Mouse (Mus musculus): ENCODE results near the gene Samd4b. TPM values are rescaled to one million over a fixed set of nuclear protein-coding genes. Genes with fewer than 3 reads are reported as not detected.
"Not testable (repeated sequence)": the region's sequence is repeated elsewhere in the genome, so short reads cannot be mapped to it uniquely, and the experiment has no call there.

Gene Samd4b
- total and polyA plus RNA-seq, 2 experiments from 2014 or later = 19.2 to 56.0 TPM

DNA sequence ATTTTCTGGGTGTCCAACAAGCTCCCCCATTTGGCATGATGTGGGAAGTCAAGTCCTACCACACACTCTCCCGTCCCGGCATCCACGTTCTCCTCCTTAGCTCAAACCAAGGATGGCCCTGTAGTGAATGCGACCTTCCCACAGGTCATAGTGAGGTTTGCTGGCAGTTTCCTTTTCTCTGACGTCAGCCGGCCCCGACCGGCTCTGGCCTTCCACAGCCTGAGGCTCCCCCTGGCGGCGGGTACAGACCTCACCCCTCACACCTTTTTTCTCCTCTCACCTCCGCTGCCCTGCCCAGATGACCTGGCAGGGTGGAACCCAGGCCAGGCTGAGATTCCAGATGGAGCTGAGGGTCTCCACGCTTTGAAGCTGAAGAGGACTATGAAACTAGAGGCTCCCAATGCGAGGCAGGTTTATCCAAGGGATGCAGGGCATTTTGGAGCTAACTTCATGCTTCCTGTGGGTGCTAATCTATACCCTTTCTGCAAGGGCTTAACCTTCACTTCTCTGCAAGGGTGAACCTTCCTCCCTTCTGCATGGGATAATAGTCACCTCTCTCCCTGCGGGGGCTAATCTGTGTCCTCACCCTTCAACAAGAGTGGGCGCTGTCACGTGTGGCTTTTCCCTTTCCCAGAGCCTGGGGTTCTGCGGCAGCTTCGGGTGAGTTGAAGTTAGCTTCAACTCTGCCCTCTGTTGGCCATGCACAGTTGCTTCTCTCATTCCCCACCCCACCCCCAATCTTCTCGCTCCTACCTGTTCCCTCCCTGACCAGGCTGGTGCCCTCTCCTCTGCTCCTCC is 69.8 kb downstream of the Samd4b start:
- no peak overlapping the region for H3K27ac ChIP-seq (ENCODE audit: low read depth, low read length)
- no peak overlapping the region for H3K4me2 ChIP-seq (ENCODE audit: low read depth, low read length, poor library complexity, severe bottlenecking)
- no peak overlapping the region for H3K4me3 ChIP-seq (ENCODE audit: low read depth, low read length)
- H3K9ac ChIP-seq (replicated peaks; ENCODE audit: low read length, poor library complexity, severe bottlenecking) = no peak overlapping the region
- WGBS = 8% methylated on average over 19 of the region's 19 CpGs
- H3K27me3 ChIP-seq (ENCODE audit: insufficient read depth, low read length) = peaks cover 3% of the 10 kb centered on the region; the same call in 1 of the 2 replicates
- DNase-seq (ENCODE audit: low spot score) = peak; percentile 58
- ATAC-seq (ENCODE audit: low FRiP score) = no peak
- H3K4me1 ChIP-seq (ENCODE audit: insufficient read depth, low read length) = no peaks in the 10 kb centered on the region
- H3K9me3 ChIP-seq (ENCODE audit: low read length) = no peaks in the 10 kb centered on the region
- peak; percentile 69 for TF ChIP-seq CTCF (IDR thresholded peaks at IDR 0.05)
- no peaks in the 10 kb centered on the region for H3K36me3 ChIP-seq (ENCODE audit: insufficient read depth, low read length)

DNA sequence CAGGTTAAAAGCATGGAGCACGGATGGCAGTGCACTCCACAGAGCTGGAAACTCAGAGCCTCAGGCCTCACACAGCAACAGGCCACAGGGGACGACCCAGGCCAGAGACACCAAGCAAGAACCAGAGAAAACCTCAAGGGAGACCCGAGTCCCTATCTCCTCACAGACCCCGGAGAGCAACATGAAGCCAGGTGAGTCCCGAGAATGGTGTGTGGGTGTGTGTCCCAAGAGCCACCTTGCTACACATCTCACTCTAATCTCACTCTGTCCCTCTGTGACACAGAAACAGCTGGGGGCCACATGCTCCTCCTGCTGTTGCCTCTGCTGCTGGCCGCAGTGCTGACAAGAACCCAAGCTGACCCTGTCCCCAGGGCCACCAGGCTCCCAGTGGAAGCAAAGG is 75.4 kb downstream of the Samd4b start, which contains the start of gene Ifnl3:
Ifnl3 (plus strand) TSS at position 301 of the 400 bp plus-strand sequence.
- not testable (repeated sequence) for H3K4me1 ChIP-seq (ENCODE audit: insufficient read depth, low read length); ATAC-seq (ENCODE audit: low FRiP score); H3K36me3 ChIP-seq (ENCODE audit: insufficient read depth, low read length); H3K9ac ChIP-seq (replicated peaks; ENCODE audit: low read length, poor library complexity, severe bottlenecking); H3K4me2 ChIP-seq (ENCODE audit: low read depth, low read length, poor library complexity, severe bottlenecking); H3K27me3 ChIP-seq (ENCODE audit: insufficient read depth, low read length); DNase-seq (ENCODE audit: low spot score); H3K27ac ChIP-seq (ENCODE audit: low read depth, low read length); H3K4me3 ChIP-seq (ENCODE audit: low read depth, low read length); H3K9me3 ChIP-seq (ENCODE audit: low read length)
- WGBS = 70% methylated on average over 5 of the region's 6 CpGs

DNA sequence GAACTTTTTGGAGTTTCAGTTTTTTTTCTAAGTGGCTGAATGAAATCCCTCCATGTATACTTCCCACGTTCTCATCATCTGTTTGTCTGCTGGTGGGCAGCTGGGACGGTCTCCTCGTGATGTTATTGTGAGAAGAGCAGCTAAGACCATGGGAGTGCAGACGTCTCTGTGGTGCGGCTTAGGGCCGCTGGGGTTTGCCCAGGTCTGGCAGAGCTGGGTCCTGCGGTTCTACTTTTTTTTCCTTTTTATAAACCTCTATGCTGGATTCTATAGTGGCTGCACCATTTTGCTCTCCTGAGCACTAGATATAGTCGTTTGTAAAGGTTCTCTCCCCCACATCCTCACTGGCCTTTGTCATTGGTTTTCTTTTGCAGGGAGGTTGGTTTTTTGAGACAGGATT is 86.5 kb downstream of the Samd4b start:
- no peak for ATAC-seq (ENCODE audit: low FRiP score)
- Histone ChIP-seq H3K36me3 (ENCODE audit: insufficient read depth, low read length) (no peaks in the 10 kb centered on the region), H3K27ac (ENCODE audit: low read depth, low read length) (no peak overlapping the region), H3K4me3 (ENCODE audit: low read depth, low read length) (no peak overlapping the region), H3K4me1 (ENCODE audit: insufficient read depth, low read length) (no peaks in the 10 kb centered on the region), H3K27me3 (ENCODE audit: insufficient read depth, low read length) (no peaks in the 10 kb centered on the region), H3K9ac (replicated peaks; ENCODE audit: low read length, poor library complexity, severe bottlenecking) (no peak overlapping the region), H3K9me3 (ENCODE audit: low read length) (no peaks in the 10 kb centered on the region), H3K4me2 (ENCODE audit: low read depth, low read length, poor library complexity, severe bottlenecking) (no peak overlapping the region)
- no peak for DNase-seq (ENCODE audit: low spot score)
- no peak for TF ChIP-seq CTCF (IDR thresholded peaks at IDR 0.05)
- WGBS = 67% methylated on average over 8 of the region's 8 CpGs

DNA sequence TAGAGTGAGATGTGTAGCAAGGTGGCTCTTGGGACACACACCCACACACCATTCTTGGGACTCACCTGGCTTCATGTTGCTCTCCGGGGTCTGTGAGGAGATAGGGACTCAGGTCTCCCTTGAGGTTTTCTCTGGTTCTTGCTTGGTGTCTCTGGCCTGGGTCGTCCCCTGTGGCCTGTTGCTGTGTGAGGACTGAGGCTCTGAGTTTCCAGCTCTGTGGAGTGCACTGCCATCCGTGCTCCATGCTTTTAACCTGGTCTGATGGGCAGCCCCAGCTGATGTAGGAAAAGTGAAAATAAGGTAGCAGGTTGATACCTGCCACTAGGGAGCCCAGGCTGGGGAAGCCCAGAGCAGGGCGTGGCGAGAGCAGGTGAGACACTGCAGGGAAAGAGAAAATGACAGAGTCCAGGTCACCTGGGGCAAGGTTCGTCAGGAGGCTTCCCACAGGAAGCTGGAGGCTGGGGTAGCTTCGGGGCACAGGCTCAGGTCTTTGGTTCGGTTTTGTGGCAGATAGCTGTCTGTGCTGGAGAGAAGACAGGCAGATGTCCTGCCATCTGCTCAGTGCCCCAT is 87.5 kb downstream of the Samd4b start, which contains the start of gene Ifnl2:
Ifnl2 (minus strand) TSS at position 51 of the 570 bp plus-strand sequence.
- WGBS = 67% methylated on average over 8 of the region's 8 CpGs

DNA sequence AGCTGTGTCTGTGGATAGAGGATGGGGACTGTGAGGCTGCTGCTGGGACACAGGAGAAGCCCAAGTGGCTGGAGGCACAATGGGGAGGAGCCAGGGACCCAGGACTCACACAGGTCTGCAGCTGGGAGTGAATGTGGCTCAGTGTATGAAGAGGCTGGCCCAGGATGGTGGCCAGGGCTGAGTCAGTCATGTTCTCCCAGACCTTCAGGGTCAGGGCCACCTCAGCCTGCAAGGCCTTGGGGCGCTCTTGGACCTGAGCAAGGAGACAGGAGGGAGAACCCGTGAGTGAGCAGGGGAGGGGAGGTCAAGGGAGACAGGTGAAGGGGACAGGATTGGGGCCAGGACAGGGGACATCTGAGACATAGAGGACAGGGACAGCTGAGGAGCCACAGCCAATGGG is 88.8 kb downstream of the Samd4b start:
- not testable (repeated sequence) for ATAC-seq (ENCODE audit: low FRiP score); H3K9ac ChIP-seq (replicated peaks; ENCODE audit: low read length, poor library complexity, severe bottlenecking); H3K27me3 ChIP-seq (ENCODE audit: insufficient read depth, low read length); H3K4me2 ChIP-seq (ENCODE audit: low read depth, low read length, poor library complexity, severe bottlenecking); H3K9me3 ChIP-seq (ENCODE audit: low read length); H3K36me3 ChIP-seq (ENCODE audit: insufficient read depth, low read length); H3K27ac ChIP-seq (ENCODE audit: low read depth, low read length); H3K4me1 ChIP-seq (ENCODE audit: insufficient read depth, low read length); DNase-seq (ENCODE audit: low spot score); H3K4me3 ChIP-seq (ENCODE audit: low read depth, low read length)
- WGBS = 80% methylated on average over 1 of the region's 2 CpGs

More for the DNA sequence above, 87.5 kb downstream of the Samd4b start, which contains the start of gene Ifnl2:
- not testable (repeated sequence) for H3K9ac ChIP-seq (replicated peaks; ENCODE audit: low read length, poor library complexity, severe bottlenecking); H3K4me1 ChIP-seq (ENCODE audit: insufficient read depth, low read length); H3K27ac ChIP-seq (ENCODE audit: low read depth, low read length); H3K4me2 ChIP-seq (ENCODE audit: low read depth, low read length, poor library complexity, severe bottlenecking); H3K27me3 ChIP-seq (ENCODE audit: insufficient read depth, low read length); H3K36me3 ChIP-seq (ENCODE audit: insufficient read depth, low read length); H3K9me3 ChIP-seq (ENCODE audit: low read length); H3K4me3 ChIP-seq (ENCODE audit: low read depth, low read length); ATAC-seq (ENCODE audit: low FRiP score); DNase-seq (ENCODE audit: low spot score)

DNA sequence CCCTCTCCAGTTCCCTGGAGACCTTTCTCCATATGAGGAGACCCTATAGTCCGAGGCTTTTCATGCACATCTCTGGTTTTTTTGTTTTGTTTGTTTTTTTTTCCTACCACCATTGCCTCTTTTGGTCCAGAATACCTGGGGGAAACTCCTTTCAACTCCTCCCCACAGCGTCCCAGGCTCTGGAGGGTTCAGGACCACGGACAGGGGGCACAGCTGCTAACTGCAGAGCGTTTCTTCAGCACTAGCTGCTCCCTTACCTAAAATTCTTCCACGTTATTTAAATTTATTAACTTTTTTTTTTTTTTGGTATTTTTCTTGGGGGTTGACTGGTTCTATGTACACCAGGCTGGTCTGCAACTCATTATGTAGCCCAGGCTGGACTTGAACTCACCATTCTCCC is 92.4 kb downstream of the Samd4b start:
- Histone ChIP-seq H3K27ac (ENCODE audit: low read depth, low read length) (no peak overlapping the region), H3K9me3 (ENCODE audit: low read length) (no peaks in the 10 kb centered on the region), H3K4me1 (ENCODE audit: insufficient read depth, low read length) (no peaks in the 10 kb centered on the region), H3K27me3 (ENCODE audit: insufficient read depth, low read length) (no peaks in the 10 kb centered on the region), H3K36me3 (ENCODE audit: insufficient read depth, low read length) (no peaks in the 10 kb centered on the region), H3K9ac (replicated peaks; ENCODE audit: low read length, poor library complexity, severe bottlenecking) (no peak overlapping the region), H3K4me2 (ENCODE audit: low read depth, low read length, poor library complexity, severe bottlenecking) (no peak overlapping the region), H3K4me3 (ENCODE audit: low read depth, low read length) (no peak overlapping the region)
- no peak for TF ChIP-seq CTCF (IDR thresholded peaks at IDR 0.05)
- ATAC-seq (ENCODE audit: low FRiP score) (no peak), DNase-seq (ENCODE audit: low spot score) (no peak)
- WGBS = 14% methylated on average over 5 of the region's 5 CpGs

Measured in midbrain, postnatal 0 days (tissue).